Mouse (Mus musculus): ENCODE results near the gene Prdm11. TPM values are rescaled to one million over a fixed set of nuclear protein-coding genes. Genes with fewer than 3 reads are reported as not detected.
A peak's percentile ranks its signal among the peaks of the same experiment; 100 is the strongest.

Gene Prdm11
- polyA plus RNA-seq, 1 experiment from 2014 or later = 2.4 TPM

GRCm38 (mm10) chr2:93051873-93052272 is 5.9 kb upstream of the Prdm11 start:
- ATAC-seq (ENCODE audit: insufficient number of reproducible peaks, low FRiP score, low TSS enrichment, low read depth) (no peak), DNase-seq (ENCODE audit: low spot score) (no peak)
- Histone ChIP-seq H3K4me2 (ENCODE audit: low read depth, severe bottlenecking) (no peak overlapping the region), H3K27me3 (ENCODE audit: control insufficient read depth, insufficient read depth, low read length) (no peaks in the 10 kb centered on the region), H3K36me3 (ENCODE audit: control insufficient read depth, insufficient read depth, low read length) (no peaks in the 10 kb centered on the region), H3K4me3 (ENCODE audit: low read depth, low read length) (no peak overlapping the region), H3K27ac (replicated peaks; ENCODE audit: low read depth, low read length) (no peak overlapping the region), H3K9me3 (ENCODE audit: control insufficient read depth, low read length) (no peaks in the 10 kb centered on the region), H3K9ac (ENCODE audit: low read length) (no peak overlapping the region), H3K4me1 (ENCODE audit: control insufficient read depth, insufficient read depth, low read length) (no peaks in the 10 kb centered on the region; the same call in none of the 2 replicates)
- WGBS = 38% methylated on average over 1 of the region's 1 CpGs

DNA sequence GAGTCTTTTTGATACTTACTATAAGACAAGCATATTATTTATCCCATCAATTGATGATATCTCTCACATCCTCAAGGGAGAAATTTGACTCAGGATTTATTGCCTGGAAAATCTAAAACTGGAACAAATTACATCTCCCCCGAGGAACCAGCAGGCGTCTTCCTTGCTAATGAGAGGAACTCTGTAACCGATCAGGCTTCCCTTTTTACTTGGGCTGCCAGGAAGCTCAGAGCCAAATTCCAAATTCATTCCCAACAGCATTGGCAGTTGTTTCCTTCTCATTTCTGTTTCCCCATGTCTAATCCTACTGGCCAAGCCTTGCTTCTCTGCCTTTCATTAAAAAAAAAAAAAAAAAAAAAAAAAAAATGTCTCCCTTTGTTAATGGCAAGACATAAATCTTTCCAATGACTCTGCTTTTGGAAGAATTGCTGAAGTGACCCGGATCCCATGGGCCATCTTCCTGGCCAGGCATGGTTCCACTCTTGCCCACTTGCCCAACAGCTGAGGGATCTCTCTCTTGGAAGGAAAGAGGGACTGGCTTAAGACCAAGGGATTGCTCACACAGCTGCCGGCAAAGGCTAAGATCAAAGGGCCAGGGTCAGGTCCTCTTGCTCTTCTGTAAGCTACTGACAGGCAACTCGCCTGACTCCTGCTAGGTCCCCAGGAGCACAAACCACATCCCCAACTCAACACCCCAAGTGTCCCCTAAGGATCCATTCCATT is 2.8 kb upstream of the Prdm11 start:
- Histone ChIP-seq H3K4me2 (ENCODE audit: low read depth, severe bottlenecking) (no peak overlapping the region), H3K27ac (replicated peaks; ENCODE audit: low read depth, low read length) (no peak overlapping the region), H3K9ac (ENCODE audit: low read length) (no peak overlapping the region), H3K4me1 (ENCODE audit: control insufficient read depth, insufficient read depth, low read length) (peaks cover 12% of the 10 kb centered on the region), H3K9me3 (ENCODE audit: control insufficient read depth, low read length) (no peaks in the 10 kb centered on the region), H3K36me3 (ENCODE audit: control insufficient read depth, insufficient read depth, low read length) (no peaks in the 10 kb centered on the region), H3K27me3 (ENCODE audit: control insufficient read depth, insufficient read depth, low read length) (no peaks in the 10 kb centered on the region), H3K4me3 (ENCODE audit: low read depth, low read length) (no peak overlapping the region)
- 19% methylated on average over 6 of the region's 6 CpGs for WGBS
- no peak for DNase-seq (ENCODE audit: low spot score)
- no peak for ATAC-seq (ENCODE audit: insufficient number of reproducible peaks, low FRiP score, low TSS enrichment, low read depth)

DNA sequence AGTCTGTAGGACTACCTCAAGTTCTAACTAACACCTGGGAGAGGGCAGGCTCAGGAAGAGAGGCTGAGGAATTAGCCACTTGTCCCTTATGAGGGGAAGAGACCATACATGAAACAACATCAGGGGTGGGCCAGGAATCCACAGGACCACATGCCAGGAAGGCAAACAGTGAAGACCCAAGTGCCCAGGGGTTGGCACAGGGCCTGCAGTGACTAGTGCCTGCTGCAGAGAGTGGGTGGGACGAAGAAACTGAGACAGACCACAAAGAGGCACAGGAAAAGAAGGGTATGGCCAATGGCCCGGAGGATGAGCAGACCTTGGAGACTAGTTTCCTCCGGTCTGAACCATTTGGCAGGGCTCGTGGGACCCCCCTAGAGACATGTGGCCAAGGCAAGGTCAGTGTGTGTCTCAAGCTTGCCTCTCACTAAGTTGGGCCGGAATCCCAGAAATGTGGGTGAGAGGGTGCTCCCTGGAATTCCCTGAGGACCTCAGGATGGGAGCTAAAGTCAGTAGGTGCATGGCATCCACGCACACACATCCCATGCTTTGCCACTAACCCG is 1.6 kb upstream of the Prdm11 start:
- H3K9ac ChIP-seq (ENCODE audit: low read length) = no peak overlapping the region
- H3K27me3 ChIP-seq (ENCODE audit: control insufficient read depth, insufficient read depth, low read length) = no peaks in the 10 kb centered on the region
- WGBS = 87% methylated on average over 7 of the region's 7 CpGs
- H3K4me1 ChIP-seq (ENCODE audit: control insufficient read depth, insufficient read depth, low read length) = peaks cover 12% of the 10 kb centered on the region
- no peaks in the 10 kb centered on the region for H3K36me3 ChIP-seq (ENCODE audit: control insufficient read depth, insufficient read depth, low read length)
- no peaks in the 10 kb centered on the region for H3K9me3 ChIP-seq (ENCODE audit: control insufficient read depth, low read length)
- DNase-seq (ENCODE audit: low spot score) = no peak
- no peak overlapping the region for H3K27ac ChIP-seq (replicated peaks; ENCODE audit: low read depth, low read length)
- no peak for ATAC-seq (ENCODE audit: insufficient number of reproducible peaks, low FRiP score, low TSS enrichment, low read depth)
- H3K4me2 ChIP-seq (ENCODE audit: low read depth, severe bottlenecking) = no peak overlapping the region
- no peak overlapping the region for H3K4me3 ChIP-seq (ENCODE audit: low read depth, low read length)

GRCm38 (mm10) chr2:93047036-93047435 is 1.1 kb upstream of the Prdm11 start:
- no peak for ATAC-seq (ENCODE audit: insufficient number of reproducible peaks, low FRiP score, low TSS enrichment, low read depth)
- Histone ChIP-seq H3K4me1 (ENCODE audit: control insufficient read depth, insufficient read depth, low read length) (peaks cover 12% of the 10 kb centered on the region), H3K27me3 (ENCODE audit: control insufficient read depth, insufficient read depth, low read length) (no peaks in the 10 kb centered on the region), H3K9me3 (ENCODE audit: control insufficient read depth, low read length) (no peaks in the 10 kb centered on the region), H3K4me2 (ENCODE audit: low read depth, severe bottlenecking) (no peak overlapping the region), H3K9ac (ENCODE audit: low read length) (no peak overlapping the region), H3K36me3 (ENCODE audit: control insufficient read depth, insufficient read depth, low read length) (no peaks in the 10 kb centered on the region), H3K4me3 (ENCODE audit: low read depth, low read length) (no peak overlapping the region), H3K27ac (replicated peaks; ENCODE audit: low read depth, low read length) (no peak overlapping the region)
- DNase-seq (ENCODE audit: low spot score) = no peak
- 83% methylated on average over 6 of the region's 6 CpGs for WGBS

DNA sequence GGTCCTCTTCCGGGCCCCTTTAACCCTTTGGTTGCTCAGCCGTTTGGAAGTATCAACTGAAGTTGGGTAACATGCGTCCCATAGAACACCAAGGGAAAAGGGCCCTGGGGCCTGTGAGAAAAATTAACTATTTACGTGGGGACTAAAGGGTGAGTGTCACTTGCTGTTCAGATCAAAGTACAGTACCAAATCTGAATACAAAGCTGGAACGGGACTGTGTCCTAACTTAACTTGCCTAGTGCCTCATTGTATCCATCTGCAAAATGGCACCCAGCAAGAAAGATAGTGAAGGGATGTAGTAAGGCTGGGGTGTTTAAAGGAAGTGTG is 505 bp upstream of the Prdm11 start:
- H3K9me3 ChIP-seq (ENCODE audit: control insufficient read depth, low read length) = no peaks in the 10 kb centered on the region
- no peaks in the 10 kb centered on the region for H3K36me3 ChIP-seq (ENCODE audit: control insufficient read depth, insufficient read depth, low read length)
- H3K9ac ChIP-seq (ENCODE audit: low read length) = peak overlapping the region; percentile 98
- ATAC-seq (ENCODE audit: insufficient number of reproducible peaks, low FRiP score, low TSS enrichment, low read depth) (no peak), DNase-seq (ENCODE audit: low spot score) (no peak)
- 19% methylated on average over 5 of the region's 5 CpGs for WGBS
- no peaks in the 10 kb centered on the region for H3K27me3 ChIP-seq (ENCODE audit: control insufficient read depth, insufficient read depth, low read length)
- peak overlapping the region; percentile 97 for H3K27ac ChIP-seq (replicated peaks; ENCODE audit: low read depth, low read length)
- H3K4me2 ChIP-seq (ENCODE audit: low read depth, severe bottlenecking) = peak overlapping the region; percentile 77
- H3K4me1 ChIP-seq (ENCODE audit: control insufficient read depth, insufficient read depth, low read length) = peaks cover 15% of the 10 kb centered on the region
- H3K4me3 ChIP-seq (ENCODE audit: low read depth, low read length) = peak overlapping the region; percentile 74

GRCm38 (mm10) chr2:93045129-93045817 is 694 bp downstream of the Prdm11 start:
- peak overlapping the region; percentile 74 for H3K4me3 ChIP-seq (ENCODE audit: low read depth, low read length)
- under 1% methylated on average over 41 of the region's 55 CpGs for whole genome bisulfite sequencing
- ATAC-seq (ENCODE audit: insufficient number of reproducible peaks, low FRiP score, low TSS enrichment, low read depth) (peak; percentile 94), DNase-seq (ENCODE audit: low spot score) (peak; percentile 95)
- H3K4me1 ChIP-seq (ENCODE audit: control insufficient read depth, insufficient read depth, low read length) = peaks cover 19% of the 10 kb centered on the region
- peak overlapping the region; percentile 98 for H3K9ac ChIP-seq (ENCODE audit: low read length)
- H3K27me3 ChIP-seq (ENCODE audit: control insufficient read depth, insufficient read depth, low read length) = no peaks in the 10 kb centered on the region
- H3K36me3 ChIP-seq (ENCODE audit: control insufficient read depth, insufficient read depth, low read length) = no peaks in the 10 kb centered on the region
- H3K27ac ChIP-seq (replicated peaks; ENCODE audit: low read depth, low read length) = peak overlapping the region; percentile 97
- no peaks in the 10 kb centered on the region for H3K9me3 ChIP-seq (ENCODE audit: control insufficient read depth, low read length)
- peak overlapping the region; percentile 77 for H3K4me2 ChIP-seq (ENCODE audit: low read depth, severe bottlenecking)

GRCm38 (mm10) chr2:93043449-93044157 is 2.4 kb downstream of the Prdm11 start:
- H3K9ac ChIP-seq (ENCODE audit: low read length) = no peak overlapping the region
- H3K9me3 ChIP-seq (ENCODE audit: control insufficient read depth, low read length) = no peaks in the 10 kb centered on the region
- H3K4me2 ChIP-seq (ENCODE audit: low read depth, severe bottlenecking) = no peak overlapping the region
- H3K27ac ChIP-seq (replicated peaks; ENCODE audit: low read depth, low read length) = no peak overlapping the region
- no peak overlapping the region for H3K4me3 ChIP-seq (ENCODE audit: low read depth, low read length)
- no peaks in the 10 kb centered on the region for H3K27me3 ChIP-seq (ENCODE audit: control insufficient read depth, insufficient read depth, low read length)
- H3K4me1 ChIP-seq (ENCODE audit: control insufficient read depth, insufficient read depth, low read length) = peaks cover 19% of the 10 kb centered on the region
- no peaks in the 10 kb centered on the region for H3K36me3 ChIP-seq (ENCODE audit: control insufficient read depth, insufficient read depth, low read length)
- 87% methylated on average over 3 of the region's 3 CpGs for WGBS
- DNase-seq (ENCODE audit: low spot score) = no peak
- no peak for ATAC-seq (ENCODE audit: insufficient number of reproducible peaks, low FRiP score, low TSS enrichment, low read depth)

DNA sequence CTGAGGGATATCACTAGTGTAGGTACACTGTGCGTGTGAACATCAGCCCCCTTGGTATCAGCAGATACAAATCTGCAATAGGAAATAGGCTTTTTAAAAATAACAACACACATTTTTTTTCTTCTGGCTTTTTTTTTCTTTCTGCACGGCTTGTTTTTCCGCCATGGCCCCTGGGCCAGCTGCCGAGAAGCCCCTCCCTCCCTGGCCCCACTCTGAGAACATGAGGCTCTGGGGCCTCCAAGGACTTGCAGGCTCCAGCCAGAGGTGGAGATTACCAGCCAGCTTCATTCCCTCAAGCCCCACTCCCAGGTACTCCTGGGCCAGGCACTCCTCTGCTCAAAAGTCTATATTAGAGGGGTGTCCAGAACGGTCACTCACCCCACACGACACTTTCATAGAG is 4.5 kb downstream of the Prdm11 start:
- Histone ChIP-seq H3K27ac (replicated peaks; ENCODE audit: low read depth, low read length) (no peak overlapping the region), H3K27me3 (ENCODE audit: control insufficient read depth, insufficient read depth, low read length) (no peaks in the 10 kb centered on the region), H3K4me1 (ENCODE audit: control insufficient read depth, insufficient read depth, low read length) (peaks cover 17% of the 10 kb centered on the region), H3K9me3 (ENCODE audit: control insufficient read depth, low read length) (no peaks in the 10 kb centered on the region), H3K36me3 (ENCODE audit: control insufficient read depth, insufficient read depth, low read length) (no peaks in the 10 kb centered on the region), H3K4me3 (ENCODE audit: low read depth, low read length) (no peak overlapping the region), H3K9ac (ENCODE audit: low read length) (no peak overlapping the region), H3K4me2 (ENCODE audit: low read depth, severe bottlenecking) (no peak overlapping the region)
- DNase-seq (ENCODE audit: low spot score) (no peak), ATAC-seq (ENCODE audit: insufficient number of reproducible peaks, low FRiP score, low TSS enrichment, low read depth) (no peak)
- WGBS = 57% methylated on average over 6 of the region's 6 CpGs

All from limb, embryonic 11.5 days (tissue).